In the genomic region with DNA sequence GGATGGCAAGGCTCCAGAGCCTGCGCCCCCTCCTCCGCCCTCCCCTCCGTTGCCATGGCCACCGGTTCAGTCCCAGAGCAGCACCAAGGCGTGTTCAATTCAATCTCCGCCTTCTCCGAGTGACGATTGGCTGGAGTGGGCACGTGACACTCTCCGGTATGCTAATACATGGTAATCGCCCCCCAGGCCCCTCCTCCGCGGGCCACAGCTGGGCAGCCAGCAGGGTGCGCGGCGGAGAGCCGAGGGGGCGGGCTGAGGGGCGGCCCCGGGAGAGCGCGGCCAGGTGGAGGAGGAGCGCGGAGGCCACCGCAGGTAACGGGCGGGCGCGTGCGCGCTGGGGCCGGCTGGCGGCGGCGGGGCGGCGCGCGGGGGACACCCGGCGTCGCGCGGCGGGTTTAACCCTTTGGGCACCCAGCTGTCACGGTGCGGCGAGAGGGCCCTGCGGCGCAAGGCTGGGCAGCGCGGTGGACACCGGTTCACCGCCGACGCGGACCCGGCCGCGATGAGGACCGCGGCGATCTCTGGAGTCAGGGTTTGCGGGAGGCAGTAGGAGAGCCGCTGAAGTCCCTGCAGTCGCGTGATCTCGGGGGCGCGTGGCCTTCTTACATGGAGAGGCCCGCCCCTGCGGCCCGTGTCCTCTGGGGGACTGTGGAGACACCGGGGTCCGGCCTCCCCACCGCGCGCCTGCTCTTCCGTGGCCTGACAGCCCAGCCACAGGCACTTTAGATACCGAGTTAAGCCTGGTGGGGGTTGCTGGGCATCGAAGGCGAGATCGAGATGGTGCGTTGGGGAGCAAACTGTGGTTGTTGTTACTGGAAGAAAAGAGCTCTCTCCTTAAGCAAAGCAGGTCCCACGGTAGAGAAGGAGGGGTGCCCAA, we compare ENCODE assay signal across 8 mouse cellular contexts. TPM values are rescaled to one million over a fixed set of nuclear protein-coding genes. Genes with fewer than 3 reads are reported as not detected.
DNase-seq lines count a peak whose midpoint lies in the region; ATAC-seq and TF ChIP-seq lines count a peak whose summit lies in the region.

A gene (plus strand): TSS at position 198 of the 877 bp plus-strand sequence.

- no peak for TF ChIP-seq POLR2A in embryonic fibroblast, embryonic 13.5 days (IDR thresholded peaks at IDR 0.05; ENCODE audit: low read depth, low read length)

- H3K27me3 ChIP-seq in limb, embryonic 12.5 days: no peaks in the 10 kb centered on the region
- no peaks in the 10 kb centered on the region for H3K27me3 ChIP-seq in midbrain, embryonic 14.5 days (ENCODE audit: control insufficient read depth, insufficient read depth, low read length)

- no peaks in the 10 kb centered on the region for H3K9me3 ChIP-seq in limb, embryonic 12.5 days
- H3K9me3 ChIP-seq in midbrain, embryonic 14.5 days (ENCODE audit: control insufficient read depth, low read length): no peaks in the 10 kb centered on the region

- WGBS in limb, embryonic 12.5 days: under 1% methylated on average over 82 of the region's 85 CpGs
- under 1% methylated on average over 84 of the region's 85 CpGs for WGBS in midbrain, embryonic 14.5 days

- peak; percentile 91 for ATAC-seq in limb, embryonic 12.5 days (ENCODE audit: insufficient number of reproducible peaks, insufficient read depth, low FRiP score, low TSS enrichment, low read depth)
- peak; percentile 99 for ATAC-seq in midbrain, embryonic 14.5 days (ENCODE audit: low FRiP score, low TSS enrichment)

- H3K4me3 ChIP-seq in embryonic fibroblast, embryonic 13.5 days (ENCODE audit: insufficient read depth, low read length): peak within 1 kb of the TSS; percentile 68
- peak within 1 kb of the TSS; percentile 75 for H3K4me3 ChIP-seq in limb, embryonic 12.5 days (replicated peaks)
- peak within 1 kb of the TSS; percentile 70 for H3K4me3 ChIP-seq in midbrain, embryonic 14.5 days (replicated peaks; ENCODE audit: low read depth, low read length)

- H3K4me1 ChIP-seq in embryonic fibroblast, embryonic 13.5 days (ENCODE audit: control insufficient read depth, insufficient read depth, low read length): peaks cover 4% of the 10 kb centered on the region; the same call in 1 of the 2 replicates
- H3K4me1 ChIP-seq in limb, embryonic 12.5 days (replicated peaks): peaks cover 50% of the 10 kb centered on the region
- H3K4me1 ChIP-seq in midbrain, embryonic 14.5 days (ENCODE audit: control insufficient read depth, insufficient read depth, low read length): peaks cover 31% of the 10 kb centered on the region

- H3K36me3 ChIP-seq in limb, embryonic 12.5 days: no peaks in the 10 kb centered on the region
- no peaks in the 10 kb centered on the region for H3K36me3 ChIP-seq in midbrain, embryonic 14.5 days (ENCODE audit: control insufficient read depth, insufficient read depth, low read length)

- peak; percentile 94 for DNase-seq in 416B (ENCODE audit: low read depth)
- peak; percentile 99 for DNase-seq in brain, adult 2 months (ENCODE audit: low read depth, low spot score)
- DNase-seq in heart, adult 8-10 months (ENCODE audit: low spot score): peak; percentile 81
- DNase-seq in kidney, adult 8-10 months: peak; percentile 98
- peak; percentile 97 for DNase-seq in midbrain, embryonic 14.5 days
- peak; percentile 75 for DNase-seq in spleen, adult 12 weeks (ENCODE audit: low spot score)

- H3K9ac ChIP-seq in limb, embryonic 12.5 days (replicated peaks): peak within 1 kb of the TSS; percentile 75
- H3K9ac ChIP-seq in midbrain, embryonic 14.5 days (replicated peaks; ENCODE audit: low read length): peak within 1 kb of the TSS; percentile 75

- H3K4me2 ChIP-seq in limb, embryonic 12.5 days: peak within 1 kb of the TSS; percentile 96
- peak within 1 kb of the TSS; percentile 83 for H3K4me2 ChIP-seq in midbrain, embryonic 14.5 days (ENCODE audit: low read length)

- H3K27ac ChIP-seq in embryonic fibroblast, embryonic 13.5 days (ENCODE audit: insufficient read depth, low read length): no peak within 1 kb of the TSS
- peak within 1 kb of the TSS; percentile 75 for H3K27ac ChIP-seq in limb, embryonic 12.5 days
- H3K27ac ChIP-seq in midbrain, embryonic 14.5 days (replicated peaks; ENCODE audit: low read depth, low read length): peak within 1 kb of the TSS; percentile 84

- no peak for TF ChIP-seq CTCF in embryonic fibroblast, embryonic 13.5 days (IDR thresholded peaks at IDR 0.05; ENCODE audit: borderline replicate concordance, insufficient read depth, low read length)

RNA-seq across cellular contexts. Expression of the gene that starts here (rescaled TPM):
- polyA plus RNA-seq in embryonic fibroblast, embryonic 13.5 days (2011; ENCODE audit: insufficient read length, low read depth, missing spikeins): 69.9 and 73.2 TPM in 2 replicates
- total RNA-seq in heart, adult 8-10 months (2022): 10 to 100 TPM; 26.8 to 38.7 (median 30.2) TPM
- polyA plus RNA-seq in limb, embryonic 12.5 days (2016; fragmentation: Nextera tagmentation; extraction: Ambion mirVana): 69.0 and 81.6 TPM in 2 replicates
- 48.4 and 54.2 TPM in 2 replicates for polyA plus RNA-seq in midbrain, embryonic 14.5 days (2014; fragmentation: Nextera tagmentation; extraction: Ambion mirVana)
